Mouse (Mus musculus): ENCODE measurements around the gene Hist1h2ad.

- TF ChIP-seq CTCF (IDR thresholded peaks at IDR 0.05; ENCODE audit: low read depth) (no peak), EP300 (IDR thresholded peaks at IDR 0.05; ENCODE audit: low read depth) (no peak)
These were observed 18.4 kb downstream of the Hist1h2ad start for GRCm38 (mm10) chr13:23592614-23593013.
